Mouse (Mus musculus) v-Abl transformed pro-B cells (cell line): ENCODE measurements around the gene Adgrv1.
"Not testable (repeated sequence)": the region's sequence is repeated elsewhere in the genome, so short reads cannot be mapped to it uniquely, and the experiment has no call there.

Experiments
- in situ Hi-C, 2 experiments: fragments of 400-800 bp; cut with MboI; formaldehyde crosslinking; loops; one replicate each; pipeline ENCODE4 v1.15.1; 2025; ENCODE audit not compliant: unreplicated experiment in 2 of 2

The Adgrv1 gene

DNA sequence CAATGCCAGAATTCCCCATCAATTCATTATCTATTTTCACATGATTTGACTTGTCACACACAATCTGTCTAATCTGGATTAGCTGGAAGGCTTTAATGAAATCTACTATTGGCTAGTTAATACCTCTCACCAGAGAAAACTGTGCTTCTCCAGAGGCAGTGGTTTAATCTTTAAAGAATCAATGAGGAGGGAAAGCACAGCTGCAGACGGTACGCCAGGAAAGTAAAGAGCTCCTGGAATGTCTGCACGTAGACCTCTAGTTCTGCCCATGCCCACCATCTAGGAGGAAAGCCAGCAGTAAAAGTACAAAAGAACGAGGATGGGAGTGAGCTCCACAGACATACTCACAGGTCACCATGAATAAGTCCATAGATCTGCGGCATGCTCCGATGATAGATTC is 362.6 kb downstream of the Adgrv1 start:
- in situ Hi-C loops, result no loop called here

DNA sequence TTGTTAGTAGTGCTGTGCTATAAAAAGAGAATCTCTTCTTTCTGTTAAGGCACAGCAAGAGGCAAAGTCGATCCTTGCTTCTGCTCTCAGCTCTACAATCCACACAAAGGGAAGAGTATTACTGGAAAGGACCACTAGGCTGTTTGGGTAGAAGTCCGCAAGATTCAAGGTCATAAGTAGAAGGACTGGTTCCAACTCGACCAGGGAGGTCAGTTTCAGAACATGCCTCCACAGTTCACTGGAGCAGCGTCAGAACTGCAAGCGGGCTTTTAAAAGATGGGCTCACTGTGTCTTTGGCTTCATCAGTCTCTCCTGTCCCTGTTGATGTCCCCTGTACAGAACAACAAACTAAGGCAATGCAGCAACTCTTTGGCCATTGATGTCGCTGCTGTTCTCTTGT is 363.9 kb downstream of the Adgrv1 start:
- in situ Hi-C loops, result no loop called here

DNA sequence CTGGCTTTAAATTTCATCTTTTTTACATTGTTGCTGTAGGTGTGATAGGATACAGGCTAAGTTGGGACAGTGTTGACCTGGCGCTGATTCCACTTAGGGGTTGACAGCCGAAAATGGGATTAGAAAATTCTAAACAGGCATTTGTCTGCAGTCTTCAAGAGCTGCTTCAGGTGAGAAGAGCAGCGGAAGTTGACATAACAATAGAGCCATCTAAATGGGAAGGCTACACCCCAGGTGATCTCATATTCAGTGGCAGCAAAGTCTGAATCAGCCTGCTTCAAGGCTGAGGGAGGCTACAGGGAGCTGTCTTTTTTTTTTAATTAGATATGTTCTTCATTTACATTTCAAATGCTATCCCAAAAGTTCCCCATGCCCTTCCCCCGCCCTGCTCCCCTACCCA is 365.5 kb downstream of the Adgrv1 start:
- in situ Hi-C loops, result not testable (repeated sequence)

DNA sequence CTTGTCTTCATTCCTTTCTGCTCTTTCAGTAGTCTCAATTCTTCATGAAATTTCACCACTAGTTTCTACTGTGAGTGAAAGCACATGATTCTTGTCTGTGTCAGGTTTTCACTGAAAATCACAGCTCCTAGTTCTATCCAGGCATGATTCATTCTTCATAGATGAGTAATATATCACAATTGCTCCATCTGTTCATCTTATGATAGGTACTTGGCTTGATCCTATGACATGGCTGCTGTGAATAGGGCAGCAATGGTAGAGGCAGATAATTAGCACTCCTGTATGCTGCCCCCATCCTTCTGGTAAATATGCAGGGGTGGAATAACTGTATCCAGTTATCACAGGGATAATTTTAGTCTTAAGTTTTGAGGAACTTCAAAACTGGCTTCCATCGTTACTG is 368.5 kb downstream of the Adgrv1 start:
- in situ Hi-C loops, result no loop called here

DNA sequence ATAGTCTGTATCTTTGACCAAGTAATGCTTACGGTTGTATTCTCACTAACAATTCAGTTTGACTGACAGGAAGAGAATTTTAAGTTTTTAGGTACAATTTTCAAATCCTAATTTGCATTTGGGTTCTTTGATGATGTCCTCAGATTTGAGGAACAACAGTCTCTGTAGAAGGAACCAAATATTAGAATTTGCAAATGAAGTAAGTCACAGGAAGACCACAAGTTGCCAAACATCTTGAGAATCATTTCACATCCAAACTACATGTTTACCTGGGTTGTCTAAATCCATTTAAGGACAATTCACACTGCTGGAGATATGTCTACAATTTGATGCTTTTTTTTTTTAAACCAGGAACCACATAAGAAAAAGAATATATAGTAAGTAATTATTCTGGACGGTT is 391.8 kb downstream of the Adgrv1 start:
- in situ Hi-C loops, result no loop called here

DNA sequence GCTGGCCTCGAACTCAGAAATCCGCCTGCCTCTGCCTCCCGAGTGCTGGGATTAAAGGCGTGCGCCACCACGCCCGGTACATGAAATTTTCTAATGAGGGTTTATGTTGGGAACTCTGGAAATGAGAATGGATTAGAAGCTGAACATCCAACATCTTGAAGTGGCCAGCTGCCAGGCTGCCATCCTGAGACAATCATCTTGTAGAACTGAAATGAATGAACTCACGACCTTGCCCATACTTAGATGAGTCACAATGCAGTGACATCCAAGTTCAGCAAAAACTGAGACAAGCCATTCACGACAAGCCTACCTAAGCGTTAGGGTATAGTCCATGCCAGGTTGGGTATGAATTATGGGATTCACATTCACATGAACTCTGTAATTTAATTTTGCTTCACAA is 393.1 kb downstream of the Adgrv1 start:
- in situ Hi-C loops, result no loop called here

DNA sequence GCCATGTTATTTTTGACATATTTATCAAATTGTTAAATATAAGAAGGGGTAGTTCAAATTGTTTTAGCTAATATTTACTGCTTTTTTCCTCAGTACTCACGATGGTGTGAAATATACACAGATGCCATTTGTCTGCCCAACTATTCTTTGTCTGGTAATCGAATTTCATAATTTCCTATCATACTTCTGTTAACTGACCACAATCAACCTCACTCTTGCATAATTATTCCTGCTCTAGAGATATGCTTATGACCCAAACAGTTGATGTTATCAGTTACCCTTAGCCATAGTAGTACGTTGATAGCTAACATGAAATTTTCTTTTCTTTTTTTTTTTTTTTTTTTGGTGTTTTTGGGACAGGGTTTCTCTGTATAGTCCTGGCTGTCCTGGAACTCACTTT is 393.5 kb downstream of the Adgrv1 start:
- in situ Hi-C loops, result no loop called here

DNA sequence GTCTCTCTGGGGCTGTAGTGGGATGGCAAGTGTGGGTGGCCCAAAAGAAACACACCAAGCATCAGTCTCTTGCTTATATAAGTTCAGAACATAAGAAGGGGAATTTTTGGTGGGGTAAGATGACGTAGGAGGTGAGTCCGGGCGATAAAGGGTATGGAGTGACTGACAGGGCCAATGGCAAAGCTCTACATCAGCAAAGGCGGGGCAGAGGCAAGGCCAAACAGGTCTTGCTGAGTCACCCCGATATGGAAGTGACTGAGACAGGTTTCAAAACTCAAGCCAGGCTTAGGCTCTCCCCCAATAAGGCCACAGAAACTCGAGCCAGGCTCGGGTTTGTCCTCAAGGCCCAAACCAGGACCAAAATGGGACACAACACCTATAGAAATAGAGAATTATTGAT is 394.1 kb downstream of the Adgrv1 start:
- in situ Hi-C loops, result no loop called here

DNA sequence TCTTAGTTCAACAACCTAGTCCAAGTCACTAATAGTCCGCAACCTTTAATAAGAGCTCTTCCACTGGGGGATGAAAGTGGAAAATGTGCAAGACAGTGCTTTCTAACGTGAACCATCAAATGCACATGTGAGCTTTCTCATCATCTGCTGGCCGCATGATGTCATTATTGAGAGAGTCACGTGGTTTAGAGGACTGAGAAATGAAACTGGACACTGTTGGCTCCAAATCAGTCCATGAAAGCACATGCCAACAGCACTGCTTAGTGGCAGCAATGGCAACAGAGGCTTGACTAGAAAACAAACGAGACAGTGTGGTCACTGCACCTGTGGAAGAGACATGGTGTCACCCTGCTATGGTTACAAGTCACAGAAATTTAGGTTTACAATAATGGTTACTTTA is 395.0 kb downstream of the Adgrv1 start:
- in situ Hi-C loops, result no loop called here

DNA sequence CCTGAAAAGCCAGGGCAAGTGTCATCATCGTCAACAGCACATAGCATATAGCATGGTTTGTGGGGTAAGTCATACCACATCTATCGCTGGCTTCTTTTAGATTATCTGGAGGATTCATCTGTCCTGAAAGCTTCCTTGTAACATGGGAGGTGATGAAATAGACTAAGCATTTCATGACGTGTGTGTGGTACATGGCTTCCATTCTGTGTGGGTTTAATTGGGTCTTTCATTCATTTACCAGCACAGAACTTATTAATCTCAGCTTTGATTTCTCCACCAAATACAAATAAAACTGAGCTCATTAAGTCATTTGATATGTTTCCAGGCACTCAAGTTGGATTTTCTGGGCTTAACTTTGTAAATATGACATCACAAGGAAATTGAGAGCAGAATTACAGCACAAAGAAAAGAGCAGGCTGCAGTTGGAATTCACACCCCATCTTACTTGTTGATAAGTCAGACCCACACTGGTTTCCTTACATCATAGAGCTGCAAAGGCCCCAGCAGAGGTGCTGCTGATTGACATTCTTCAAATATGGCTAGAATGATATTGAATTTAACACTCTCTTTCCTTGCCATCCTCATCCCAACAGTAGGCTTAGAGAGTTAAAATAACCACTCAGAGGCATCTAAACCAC is 396.1 kb downstream of the Adgrv1 start:
- in situ Hi-C loops, result no loop called here

DNA sequence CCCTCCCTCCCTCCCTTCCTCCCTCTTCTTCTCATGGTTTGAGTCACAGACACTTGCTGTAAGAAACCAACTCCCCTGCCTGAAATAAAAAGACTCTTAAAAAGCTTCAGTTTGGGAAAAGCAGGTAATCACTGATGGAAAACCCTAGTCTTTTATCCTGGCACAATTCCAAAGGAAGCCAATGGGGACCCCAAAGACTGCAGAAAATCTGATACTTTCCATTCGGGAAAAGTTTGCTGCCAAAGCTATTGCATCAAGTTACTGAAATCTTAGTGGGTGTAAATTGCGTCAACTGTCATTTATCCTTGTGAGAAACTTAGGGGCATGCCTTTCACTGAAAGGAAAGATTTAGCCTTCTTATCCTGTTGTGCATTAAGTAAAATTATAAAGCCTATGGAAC is 398.9 kb downstream of the Adgrv1 start:
- in situ Hi-C loops, result no loop called here

DNA sequence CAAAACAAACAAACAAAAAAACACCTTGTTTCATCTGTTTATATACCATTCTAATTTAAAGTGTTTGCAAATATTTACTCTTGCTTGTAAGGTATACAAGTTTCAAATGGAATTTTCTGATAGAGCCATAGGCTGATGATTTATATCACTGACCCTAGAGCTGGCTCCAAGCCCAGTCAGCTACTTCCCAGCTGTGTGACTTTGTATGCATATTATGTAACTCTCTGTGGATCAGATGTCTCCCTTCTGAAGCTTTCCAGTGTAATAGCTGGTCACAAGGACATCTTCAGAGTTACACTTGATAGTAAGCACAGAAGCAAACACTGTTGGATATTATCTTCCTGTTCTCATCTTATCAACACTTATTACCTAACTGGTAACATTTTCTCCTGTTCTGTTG is 400.1 kb downstream of the Adgrv1 start:
- in situ Hi-C loops, result no loop called here

DNA sequence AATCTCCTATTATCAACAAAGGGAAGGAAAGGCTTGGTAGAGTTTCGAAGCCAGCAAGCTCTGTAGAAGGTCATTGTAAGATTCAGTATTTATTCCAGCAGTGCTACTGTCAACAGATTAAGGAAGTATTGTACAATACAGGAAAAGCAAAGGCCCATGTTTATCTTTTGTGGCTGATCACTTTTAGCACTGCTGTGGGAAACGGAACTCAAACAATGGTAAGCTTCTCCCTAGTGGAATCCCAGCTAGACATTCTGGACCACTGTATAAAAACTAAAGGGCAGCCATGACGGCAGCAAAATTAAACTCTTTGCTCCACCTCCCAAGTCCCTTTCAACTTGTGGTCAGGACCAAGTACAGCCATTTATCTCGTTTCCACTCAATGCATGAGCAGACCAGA is 402.8 kb downstream of the Adgrv1 start:
- in situ Hi-C loops, result no loop called here

DNA sequence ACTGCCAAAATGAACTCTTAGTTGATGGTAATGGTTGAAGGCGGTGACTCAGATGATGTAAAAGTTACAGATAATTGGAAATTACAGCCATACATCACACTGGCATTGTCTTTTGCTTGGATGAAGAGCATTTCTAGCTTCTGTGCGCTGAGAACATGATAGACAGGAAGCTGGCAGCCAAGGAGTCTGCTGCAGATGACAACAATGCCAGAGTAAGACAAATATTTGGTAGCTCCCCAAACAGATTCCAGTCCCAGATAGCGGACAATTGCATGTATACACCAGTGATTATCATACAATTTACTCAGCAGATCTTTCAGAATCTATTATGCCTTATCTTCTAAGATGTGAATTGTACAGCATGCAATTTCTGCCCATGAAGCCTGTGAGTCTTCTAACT is 409.2 kb downstream of the Adgrv1 start:
- in situ Hi-C loops, result no loop called here

DNA sequence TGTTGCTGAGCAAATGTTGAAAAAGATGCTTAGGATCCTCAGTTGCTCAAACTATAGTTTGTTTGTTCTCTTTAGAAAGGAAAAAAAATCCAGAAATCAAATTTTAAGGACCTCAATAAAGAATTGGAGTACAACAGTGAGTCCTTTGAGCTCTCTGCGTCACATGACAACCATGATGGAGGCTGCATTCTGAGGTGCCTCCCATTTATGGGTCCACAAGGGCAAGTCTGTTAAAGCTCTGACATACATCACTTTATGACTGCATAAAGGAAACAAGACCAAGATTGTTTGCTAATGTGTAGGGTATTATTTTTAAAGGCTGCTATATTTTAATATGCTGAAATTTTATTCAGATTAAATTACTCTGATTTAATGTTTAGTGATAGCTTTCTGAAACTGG is 410.6 kb downstream of the Adgrv1 start:
- in situ Hi-C loops, result no loop called here

DNA sequence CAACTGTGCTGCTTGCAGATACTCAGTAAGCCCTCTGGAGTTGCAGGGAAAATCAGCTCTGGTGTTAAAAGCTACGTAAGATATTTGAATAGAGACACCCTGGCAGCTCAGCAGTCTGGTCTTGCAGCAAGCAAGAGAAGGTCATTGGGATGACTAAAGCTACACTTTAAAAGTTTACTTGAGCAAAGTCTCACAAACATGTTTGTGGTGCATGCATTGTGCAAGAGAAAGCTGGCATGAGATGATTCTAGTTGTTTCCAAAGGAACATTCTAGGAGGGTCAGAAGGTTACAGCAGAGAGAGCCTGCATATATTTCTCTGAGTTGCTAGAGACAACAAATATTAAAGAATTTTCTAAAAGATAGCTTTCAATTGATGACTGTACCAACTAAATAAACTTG is 421.5 kb downstream of the Adgrv1 start:
- in situ Hi-C loops, result no loop called here

DNA sequence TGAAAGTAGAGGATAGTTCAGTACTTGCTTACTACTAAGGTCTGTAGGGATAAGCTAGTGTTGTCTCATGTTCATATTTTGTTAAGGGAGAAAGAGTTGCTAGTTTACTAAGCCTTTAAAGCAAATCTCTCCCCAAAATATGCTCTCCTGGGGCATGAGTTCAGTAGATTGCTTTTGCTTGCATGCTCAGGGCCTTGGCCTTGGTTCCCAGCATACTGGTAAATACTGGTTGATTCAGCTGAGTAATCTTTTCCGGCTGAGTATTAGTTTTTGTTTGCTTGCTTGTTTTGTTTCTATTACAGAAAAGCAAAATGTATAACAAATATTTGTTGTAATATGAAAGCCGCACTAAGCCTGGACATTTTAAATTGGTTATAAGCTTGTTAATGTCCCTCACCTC is 422.4 kb downstream of the Adgrv1 start:
- in situ Hi-C loops, result no loop called here

DNA sequence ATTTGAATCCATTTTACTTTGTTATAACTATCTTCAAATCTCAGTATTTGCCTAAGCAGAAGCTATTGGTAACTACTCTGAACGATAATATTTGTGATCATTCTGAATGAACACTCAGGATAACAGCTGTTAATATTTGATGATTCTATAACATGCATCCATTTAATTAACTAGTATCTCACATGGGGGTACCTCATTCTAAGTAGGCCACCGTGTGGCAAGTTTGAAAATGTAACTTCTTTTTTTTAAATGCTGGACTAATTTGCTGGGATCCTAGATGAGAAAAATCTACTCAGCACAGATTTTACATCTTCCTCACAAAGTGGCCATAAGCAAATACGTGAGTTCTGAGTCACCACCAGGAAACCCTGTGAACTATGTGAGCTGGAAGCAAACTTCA is 423.1 kb downstream of the Adgrv1 start:
- in situ Hi-C loops, result no loop called here

DNA sequence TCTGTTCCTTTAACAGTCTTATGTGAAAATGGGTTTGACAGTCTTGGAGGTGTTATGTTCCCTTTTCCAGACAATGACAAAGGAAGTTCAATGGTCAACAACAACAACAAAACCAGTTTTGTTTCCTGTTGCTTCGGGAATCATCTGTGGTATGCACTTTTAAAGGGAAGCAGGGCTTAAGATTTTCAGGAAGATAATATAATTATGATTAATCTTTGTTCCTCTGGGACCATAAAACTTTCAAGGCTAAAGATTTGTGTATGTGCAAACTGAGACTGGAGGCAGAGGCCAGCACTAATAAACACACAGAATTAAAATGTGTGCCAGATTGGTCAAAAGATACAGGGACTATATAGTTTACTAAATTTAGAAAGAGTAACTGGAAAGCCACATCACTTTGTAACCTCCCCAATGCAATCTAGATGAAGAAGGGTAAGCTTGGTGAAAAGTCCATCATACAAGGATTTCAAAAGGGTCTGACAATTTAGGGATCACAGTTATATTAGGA is 424.8 kb downstream of the Adgrv1 start:
- in situ Hi-C loops, result no loop called here

DNA sequence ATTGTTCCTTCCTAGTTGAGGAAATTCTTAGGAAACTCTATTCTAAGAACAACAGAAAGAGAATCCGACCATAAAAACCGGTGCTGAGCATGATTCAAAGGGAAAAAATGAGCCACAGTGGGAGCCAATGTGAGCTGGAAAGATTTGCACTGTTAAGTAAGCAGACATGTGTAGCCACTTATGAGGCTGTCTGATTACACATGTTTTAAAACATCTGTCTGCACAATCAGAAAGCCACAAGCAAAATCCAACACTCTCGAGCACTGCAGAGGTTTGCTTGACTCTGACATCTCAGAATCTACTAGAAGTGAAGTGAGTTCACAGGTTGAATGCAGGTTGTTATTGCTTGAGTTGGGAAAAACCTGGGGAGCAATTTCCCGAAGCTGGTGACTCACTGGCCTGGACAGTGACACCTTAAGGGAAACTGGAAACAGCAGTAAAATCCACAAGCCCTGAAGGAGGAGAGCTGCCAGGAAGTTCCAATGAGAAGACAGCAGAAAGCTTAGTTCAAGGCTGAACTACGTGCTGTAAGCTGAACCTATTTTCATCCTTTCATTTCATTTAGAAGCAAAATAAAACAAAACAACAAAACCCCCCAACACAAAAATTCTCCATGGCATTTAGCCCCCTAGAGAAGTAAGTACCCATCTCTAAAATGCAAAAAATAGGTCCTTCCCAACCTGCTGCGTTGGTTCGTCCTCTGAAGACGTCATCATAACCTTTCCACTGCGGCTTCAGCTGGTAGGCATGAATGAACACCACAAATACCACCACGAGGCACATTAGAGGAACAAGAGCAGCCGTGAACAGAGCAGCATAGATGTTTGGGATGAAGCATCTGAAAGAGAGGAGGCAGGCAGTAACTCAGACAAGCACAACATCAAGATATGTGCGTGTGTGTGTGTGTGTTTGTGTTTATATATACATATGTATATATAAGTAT is 450.7 kb downstream of the Adgrv1 start:
- in situ Hi-C loops, result no loop called here

DNA sequence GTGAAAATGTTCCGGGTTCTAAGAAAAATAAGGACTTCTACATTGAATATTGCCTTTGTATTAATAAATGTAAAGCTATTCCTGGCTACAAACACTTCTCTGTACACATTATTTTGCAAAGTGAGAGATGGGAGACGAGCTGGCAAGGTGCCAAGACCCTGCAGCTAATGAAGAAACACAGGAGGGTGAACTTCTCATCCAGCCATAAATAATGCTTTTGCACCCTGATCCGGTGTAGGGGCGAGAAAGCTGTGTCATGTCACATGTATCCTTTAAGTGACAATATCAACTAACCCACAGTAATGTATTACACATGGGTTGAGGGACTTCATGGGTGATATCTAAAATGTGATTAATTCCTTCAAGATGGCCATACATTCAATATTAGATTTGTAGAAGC is 451.5 kb downstream of the Adgrv1 start:
- in situ Hi-C loops, result no loop called here

DNA sequence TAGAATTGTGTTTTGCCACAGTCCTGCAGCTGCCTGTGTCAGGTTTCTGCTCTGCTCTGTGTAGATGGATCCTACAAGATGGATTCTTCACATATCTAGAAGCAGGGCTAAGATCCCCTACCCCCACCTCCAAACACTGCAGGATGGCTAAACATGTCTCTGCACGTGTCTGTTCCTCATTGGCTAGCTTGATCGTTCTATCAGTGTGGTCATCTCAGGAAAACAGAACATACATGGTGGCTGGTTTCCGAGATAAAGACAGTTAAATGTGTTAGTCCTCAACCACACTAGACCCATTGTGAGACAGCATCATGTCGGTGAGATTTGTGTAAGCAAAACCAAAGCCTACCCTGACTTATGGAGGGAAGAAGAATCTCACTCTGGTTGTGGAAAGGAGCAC is 456.1 kb downstream of the Adgrv1 start:
- in situ Hi-C loops, result no loop called here
